Mouse (Mus musculus): ENCODE data around the gene Olfr180. TPM values are rescaled to one million over a fixed set of nuclear protein-coding genes. Genes with fewer than 3 reads are reported as not detected.

Gene Olfr180
- polyA plus RNA-seq (2012; rRNA removed), result not detected in 2 replicates

GRCm38 (mm10) chr16:58929292-58929691 is at the start of gene Olfr180:
TSS of gene Olfr180 (minus strand) at chr16:58929392.
- no peak for TF ChIP-seq POLR2A (IDR thresholded peaks at IDR 0.05; ENCODE audit: low read depth, low read length)
- TF ChIP-seq CTCF (IDR thresholded peaks at IDR 0.05; ENCODE audit: extremely low read depth, insufficient read depth, insufficient read length, insufficient replicate concordance), result no peak
- 85% methylated on average over 4 of the region's 4 CpGs for WGBS

GRCm38 (mm10) chr16:58928655-58929054 is 537 bp downstream of the Olfr180 start, which contains the start of gene Olfr181:
TSS of gene Olfr181 (minus strand) at chr16:58928755.
- H3K36me3 ChIP-seq (ENCODE audit: control insufficient read depth, insufficient read depth, low read length), result no peaks in the 10 kb centered on the region
- H3K4me1 ChIP-seq (ENCODE audit: control insufficient read depth, insufficient read depth, insufficient read length), result no peaks in the 10 kb centered on the region
- 53% methylated on average over 1 of the region's 1 CpGs for WGBS
- H3K27ac ChIP-seq (ENCODE audit: insufficient read depth, low read length), result no peak within 1 kb of the TSS
- no peak for DNase-seq (ENCODE audit: low read depth in 1 of 2, low spot score in 2 of 2)
- H3K4me3 ChIP-seq (ENCODE audit: extremely low read depth, insufficient read depth, insufficient read length), result no peak within 1 kb of the TSS
- TF ChIP-seq CTCF (IDR thresholded peaks at IDR 0.05; ENCODE audit: extremely low read depth, insufficient read depth, insufficient read length, insufficient replicate concordance) (no peak), POLR2A (IDR thresholded peaks at IDR 0.05; ENCODE audit: low read depth, low read length) (no peak)
- no peaks in the 10 kb centered on the region for H3K27me3 ChIP-seq (ENCODE audit: control insufficient read depth, insufficient read depth, low read length)

More at GRCm38 (mm10) chr16:58929292-58929691, at the start of gene Olfr180:
- H3K4me1 ChIP-seq (ENCODE audit: control insufficient read depth, insufficient read depth, insufficient read length), result no peaks in the 10 kb centered on the region
- no peaks in the 10 kb centered on the region for H3K27me3 ChIP-seq (ENCODE audit: control insufficient read depth, insufficient read depth, low read length)
- no peak within 1 kb of the TSS for H3K27ac ChIP-seq (ENCODE audit: insufficient read depth, low read length)
- no peak for DNase-seq (ENCODE audit: low read depth in 1 of 2, low spot score in 2 of 2)
- H3K4me3 ChIP-seq (ENCODE audit: extremely low read depth, insufficient read depth, insufficient read length), result no peak within 1 kb of the TSS
- no peaks in the 10 kb centered on the region for H3K36me3 ChIP-seq (ENCODE audit: control insufficient read depth, insufficient read depth, low read length)

DNA sequence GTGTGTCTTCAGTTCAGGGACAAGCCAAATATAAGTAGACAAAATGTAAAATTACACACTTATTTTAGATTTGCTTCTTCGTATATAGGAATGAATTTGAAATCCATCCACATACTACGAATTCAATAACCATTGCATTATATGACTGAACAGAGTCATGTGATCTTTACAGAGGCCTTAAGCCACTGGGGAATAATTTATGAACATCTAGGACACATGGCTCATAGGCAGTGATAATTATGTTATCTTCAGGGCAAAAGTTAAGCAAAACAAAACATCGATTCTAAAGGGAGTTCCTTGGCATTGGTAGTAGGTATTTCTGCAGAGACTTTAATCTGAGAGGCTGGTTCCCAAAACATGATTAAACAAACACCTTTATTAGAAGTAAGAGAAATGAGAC is 37.2 kb downstream of the Olfr180 start, which contains the start of gene Olfr178:
Olfr178 (minus strand) TSS at position 101 of the 400 bp plus-strand sequence.
- DNase-seq (ENCODE audit: low read depth in 1 of 2, low spot score in 2 of 2), result no peak
- TF ChIP-seq POLR2A (IDR thresholded peaks at IDR 0.05; ENCODE audit: low read depth, low read length) (no peak), CTCF (IDR thresholded peaks at IDR 0.05; ENCODE audit: extremely low read depth, insufficient read depth, insufficient read length, insufficient replicate concordance) (no peak)
- no peaks in the 10 kb centered on the region for H3K4me1 ChIP-seq (ENCODE audit: control insufficient read depth, insufficient read depth, insufficient read length)
- WGBS, result 90% methylated on average over 3 of the region's 3 CpGs
- no peak within 1 kb of the TSS for H3K27ac ChIP-seq (ENCODE audit: insufficient read depth, low read length)
- no peak within 1 kb of the TSS for H3K4me3 ChIP-seq (ENCODE audit: extremely low read depth, insufficient read depth, insufficient read length)
- H3K36me3 ChIP-seq (ENCODE audit: control insufficient read depth, insufficient read depth, low read length), result no peaks in the 10 kb centered on the region
- no peaks in the 10 kb centered on the region for H3K27me3 ChIP-seq (ENCODE audit: control insufficient read depth, insufficient read depth, low read length)

- H3K4me3 ChIP-seq (ENCODE audit: extremely low read depth, insufficient read depth, insufficient read length), result no peak overlapping the region
- no peak for DNase-seq (ENCODE audit: low read depth in 1 of 2, low spot score in 2 of 2)
- TF ChIP-seq POLR2A (IDR thresholded peaks at IDR 0.05; ENCODE audit: low read depth, low read length) (no peak), CTCF (IDR thresholded peaks at IDR 0.05; ENCODE audit: extremely low read depth, insufficient read depth, insufficient read length, insufficient replicate concordance) (no peak)
- H3K27me3 ChIP-seq (ENCODE audit: control insufficient read depth, insufficient read depth, low read length), result no peaks in the 10 kb centered on the region
- H3K4me1 ChIP-seq (ENCODE audit: control insufficient read depth, insufficient read depth, insufficient read length), result no peaks in the 10 kb centered on the region
- no peaks in the 10 kb centered on the region for H3K36me3 ChIP-seq (ENCODE audit: control insufficient read depth, insufficient read depth, low read length)
- 99% methylated on average over 2 of the region's 2 CpGs for WGBS
- no peak overlapping the region for H3K27ac ChIP-seq (ENCODE audit: insufficient read depth, low read length)
These were observed 44.8 kb downstream of the Olfr180 start for GRCm38 (mm10) chr16:58884416-58884815.

- Histone ChIP-seq H3K4me3 (ENCODE audit: extremely low read depth, insufficient read depth, insufficient read length) (no peak within 1 kb of the TSS), H3K27ac (ENCODE audit: insufficient read depth, low read length) (no peak within 1 kb of the TSS), H3K27me3 (ENCODE audit: control insufficient read depth, insufficient read depth, low read length) (no peaks in the 10 kb centered on the region), H3K36me3 (ENCODE audit: control insufficient read depth, insufficient read depth, low read length) (no peaks in the 10 kb centered on the region), H3K4me1 (ENCODE audit: control insufficient read depth, insufficient read depth, insufficient read length) (no peaks in the 10 kb centered on the region)
- DNase-seq (ENCODE audit: low read depth in 1 of 2, low spot score in 2 of 2), result no peak
- WGBS, result 63% methylated on average over 1 of the region's 1 CpGs
- TF ChIP-seq CTCF (IDR thresholded peaks at IDR 0.05; ENCODE audit: extremely low read depth, insufficient read depth, insufficient read length, insufficient replicate concordance) (no peak), POLR2A (IDR thresholded peaks at IDR 0.05; ENCODE audit: low read depth, low read length) (no peak)
These were observed 54.5 kb downstream of the Olfr180 start, which contains the start of gene Olfr177 for GRCm38 (mm10) chr16:58874668-58875067. TSS of gene Olfr177 (minus strand) at chr16:58874768.

Other genes with a start within 250 kb of the Olfr180 start
- 0.70 and 0.86 TPM in 2 replicates for gene Gpr15, start 210.3 kb downstream of the Olfr180 start, polyA plus RNA-seq (2012; rRNA removed)
- gene Cldnd1, start 201.5 kb downstream of the Olfr180 start, polyA plus RNA-seq (2012; rRNA removed), result 26.0 and 27.5 TPM in 2 replicates
- gene Olfr172, start 166.2 kb downstream of the Olfr180 start, polyA plus RNA-seq (2012; rRNA removed), result not detected in 2 replicates
- gene Olfr173, start 129.1 kb downstream of the Olfr180 start, polyA plus RNA-seq (2012; rRNA removed), result not detected in 2 replicates
- not detected in 2 replicates for gene Olfr175-ps1, start 102.6 kb downstream of the Olfr180 start, polyA plus RNA-seq (2012; rRNA removed)
- not detected in 2 replicates for gene Olfr177, start 54.6 kb downstream of the Olfr180 start, polyA plus RNA-seq (2012; rRNA removed)
- gene Olfr178, start 37.3 kb downstream of the Olfr180 start, polyA plus RNA-seq (2012; rRNA removed), result not detected in 2 replicates
- not detected in 2 replicates for gene Olfr181, start 637 bp downstream of the Olfr180 start, polyA plus RNA-seq (2012; rRNA removed)
- gene Olfr183, start 66.0 kb upstream of the Olfr180 start, polyA plus RNA-seq (2012; rRNA removed), result not detected in 2 replicates
- not detected in 2 replicates for gene Olfr186, start 100.9 kb upstream of the Olfr180 start, polyA plus RNA-seq (2012; rRNA removed)
- not detected in 2 replicates for gene Olfr187, start 110.4 kb upstream of the Olfr180 start, polyA plus RNA-seq (2012; rRNA removed)
- not detected in 2 replicates for gene Olfr190, start 148.6 kb upstream of the Olfr180 start, polyA plus RNA-seq (2012; rRNA removed)
- gene Olfr191, start 160.4 kb upstream of the Olfr180 start, polyA plus RNA-seq (2012; rRNA removed), result not detected in 2 replicates
- gene Olfr193, start 182.5 kb upstream of the Olfr180 start, polyA plus RNA-seq (2012; rRNA removed), result not detected in 2 replicates
- gene Olfr194, start 191.7 kb upstream of the Olfr180 start, polyA plus RNA-seq (2012; rRNA removed), result not detected in 2 replicates
- gene Olfr195, start 217.7 kb upstream of the Olfr180 start, polyA plus RNA-seq (2012; rRNA removed), result not detected in 2 replicates
- gene Olfr196, start 241.1 kb upstream of the Olfr180 start, polyA plus RNA-seq (2012; rRNA removed), result not detected in 2 replicates

Measured in spleen, adult 2 months (tissue).